Mouse (Mus musculus) liver, embryonic 14.5 days (tissue): ENCODE results near the gene Wnk2. TPM values are rescaled to one million over a fixed set of nuclear protein-coding genes. Genes with fewer than 3 reads are reported as not detected.

Experiments
- ATAC-seq: fragments of 200-750 bp; cut with Nextera tagmentation; 2 replicates; pipeline ENCODE4 v1.8.0; 2017; ENCODE audit warnings: moderate number of reproducible peaks, mild to moderate bottlenecking, moderate library complexity; ENCODE audit not compliant: insufficient read depth
- DNase-seq, 3 experiments: peaks; one replicate each; pipeline ENCODE4 v3.0.0-alpha.2; 2012 to 2013; ENCODE audit warnings: low read depth in 3 of 3, low spot score in 3 of 3
- H3K27ac ChIP-seq: fragments of 300-500 bp; sonication (generic); 2 replicates; pipeline ENCODE4 v1.5.1; 2014; ENCODE audit warnings: moderate library complexity, mild to moderate bottlenecking, control low read depth, inconsistent platforms
- H3K27me3 ChIP-seq: fragments of 300-500 bp; sonication (generic); 2 replicates; pipeline ENCODE4 v1.6.1; 2014; ENCODE audit warnings: mild to moderate bottlenecking, low read length, moderate library complexity; ENCODE audit not compliant: control insufficient read depth, insufficient read depth
- H3K36me3 ChIP-seq: fragments of 300-500 bp; sonication (generic); replicated peaks from 2 replicates; pipeline ENCODE4 v1.6.1; 2014; ENCODE audit warnings: low read depth; ENCODE audit not compliant: control insufficient read depth, insufficient read depth
- H3K4me1 ChIP-seq, 2 experiments: fragments of 200-500 bp in 1 of 2; fragments of 300-500 bp in 1 of 2; sonication (generic) in 1 of 2; replicated peaks; 2 replicates each; pipeline ENCODE4 v1.6.1; 2012 to 2014; ENCODE audit warnings: antibody characterized with exemption in 1 of 2, inconsistent platforms in 1 of 2, low read length in 1 of 2; ENCODE audit not compliant: control insufficient read depth in 2 of 2, insufficient read depth in 2 of 2
- H3K4me2 ChIP-seq: fragments of 300-500 bp; sonication (generic); 2 replicates; pipeline ENCODE4 v1.6.1; 2014; ENCODE audit warnings: low read depth, mild to moderate bottlenecking, control low read depth, moderate library complexity
- H3K4me3 ChIP-seq, 2 experiments: fragments of 200-500 bp in 1 of 2; fragments of 300-500 bp in 1 of 2; sonication (generic) in 1 of 2; 2 replicates each; pipeline ENCODE4 v1.5.1; 2012 to 2014; ENCODE audit warnings: low read depth in 2 of 2, low read length in 2 of 2, mild to moderate bottlenecking in 2 of 2, control low read depth in 1 of 2, inconsistent platforms in 1 of 2, moderate library complexity in 1 of 2; ENCODE audit not compliant: insufficient read depth in 1 of 2
- H3K9ac ChIP-seq: fragments of 300-500 bp; sonication (generic); replicated peaks from 2 replicates; pipeline ENCODE4 v1.6.1; 2014; ENCODE audit warnings: mild to moderate bottlenecking, control low read depth, moderate library complexity
- H3K9me3 ChIP-seq: fragments of 300-500 bp; sonication (generic); 2 replicates; pipeline ENCODE4 v1.6.1; 2016; ENCODE audit warnings: low read length, mixed read lengths; ENCODE audit not compliant: control insufficient read depth
- CTCF ChIP-seq: IDR thresholded peaks from 2 replicates; pipeline ENCODE4 v1.5.1; 2016; ENCODE audit warnings: antibody characterized with exemption, low read depth, control low read depth
- EP300 ChIP-seq: IDR thresholded peaks from 2 replicates; pipeline ENCODE4 v1.6.1; 2016; ENCODE audit warnings: antibody characterized with exemption, low read depth
- WGBS: fragments of 180-500 bp; shearing (Covaris S2); extraction: QIAGEN DNeasy Blood & Tissue Kit; methylation state at CpG from one replicate; pipeline ENCODE4 v1.1.7; 2014; ENCODE audit not compliant: insufficient replicate concordance; 5-methylcytosine and 5-hydroxymethylcytosine counted together
- polyA plus RNA-seq, 2 experiments: library from polyadenylated mRNA; depleted of rRNA in 1 of 2; stranded (reverse) in 1 of 2; unstranded in 1 of 2; fragments of >200 nt; fragmentation: Nextera tagmentation in 1 of 2; extraction: Ambion mirVana in 1 of 2; gene quantifications; 2 replicates each; pipeline versions ENCODE4 v1.2.1 to v1.2.3; 2012 to 2014

The Wnk2 gene
- polyA plus RNA-seq, 2 experiments = 0.05 to 0.13 TPM

DNA sequence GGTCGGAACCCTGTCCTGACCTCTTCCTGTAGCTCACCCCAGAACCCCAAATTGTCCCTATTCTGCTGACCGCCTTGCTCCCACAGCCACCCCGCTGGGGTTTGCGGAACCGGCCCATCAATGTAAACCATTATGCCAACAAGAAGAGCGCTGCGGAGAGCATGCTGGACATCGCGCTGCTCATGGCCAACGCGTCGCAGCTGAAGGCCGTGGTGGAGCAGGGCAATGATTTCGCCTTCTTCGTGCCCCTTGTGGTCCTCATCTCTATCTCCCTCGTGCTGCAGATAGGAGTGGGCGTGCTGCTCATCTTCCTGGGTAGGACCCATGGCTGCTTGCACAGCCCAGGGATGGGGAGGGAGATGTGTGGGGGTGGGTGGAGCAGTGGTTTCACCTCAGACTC lies 45.8 kb upstream of the Wnk2 start:
- no peak overlapping the region for H3K4me3 ChIP-seq
- H3K4me2 ChIP-seq = no peak overlapping the region
- WGBS = 74% methylated on average over 17 of the region's 17 CpGs
- no peaks in the 10 kb centered on the region for H3K9me3 ChIP-seq
- ATAC-seq (no peak), DNase-seq (no peak)
- no peak overlapping the region for H3K9ac ChIP-seq
- no peaks in the 10 kb centered on the region for H3K36me3 ChIP-seq
- TF ChIP-seq CTCF = no peak
- no peak for TF ChIP-seq EP300
- no peaks in the 10 kb centered on the region for H3K27me3 ChIP-seq
- no peak overlapping the region for H3K27ac ChIP-seq
- H3K4me1 ChIP-seq = peaks cover 3 to 24% of the 10 kb centered on the region in 2 experiments

DNA sequence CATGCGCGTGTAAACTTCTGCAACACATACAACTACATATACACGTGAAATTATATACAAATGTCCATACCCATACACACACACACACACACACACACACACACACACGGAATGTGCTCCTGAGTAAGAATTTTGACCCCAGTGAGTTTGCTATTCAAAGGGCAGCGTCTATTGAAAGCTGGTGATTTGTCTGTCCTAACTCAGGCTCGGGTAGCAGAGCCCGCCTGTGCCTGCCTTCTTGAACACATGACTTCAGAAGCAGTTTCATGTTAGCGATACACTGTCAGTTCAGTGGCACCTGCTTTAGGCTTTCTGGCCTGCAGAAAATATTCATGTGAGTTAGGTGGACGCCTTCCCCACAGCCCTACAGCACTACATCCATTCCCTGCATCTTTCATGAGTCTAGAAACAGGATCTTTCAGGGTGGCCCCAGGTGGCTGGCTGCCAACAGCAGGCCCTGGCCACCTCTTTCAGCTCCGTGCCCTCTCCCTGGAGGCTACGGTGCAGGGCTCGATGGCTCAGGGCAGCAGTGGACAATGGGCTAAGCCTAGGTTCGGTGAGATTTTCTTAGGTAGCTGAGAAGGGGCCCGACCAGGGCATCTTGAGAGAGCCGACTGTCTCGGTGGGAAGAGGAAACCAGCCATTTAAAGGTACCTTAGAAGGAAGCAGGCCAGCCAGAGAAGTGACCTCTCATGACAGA lies 44.5 kb upstream of the Wnk2 start:
- H3K27me3 ChIP-seq = no peaks in the 10 kb centered on the region
- TF ChIP-seq EP300 = no peak
- TF ChIP-seq CTCF = no peak
- no peak for DNase-seq
- no peaks in the 10 kb centered on the region for H3K9me3 ChIP-seq
- WGBS = 61% methylated on average over 16 of the region's 16 CpGs
- ATAC-seq = no peak
- no peak overlapping the region for H3K4me2 ChIP-seq
- no peak overlapping the region for H3K4me3 ChIP-seq
- peaks cover 3 to 30% of the 10 kb centered on the region in 2 experiments for H3K4me1 ChIP-seq
- H3K36me3 ChIP-seq = no peaks in the 10 kb centered on the region
- no peak overlapping the region for H3K9ac ChIP-seq
- no peak overlapping the region for H3K27ac ChIP-seq

DNA sequence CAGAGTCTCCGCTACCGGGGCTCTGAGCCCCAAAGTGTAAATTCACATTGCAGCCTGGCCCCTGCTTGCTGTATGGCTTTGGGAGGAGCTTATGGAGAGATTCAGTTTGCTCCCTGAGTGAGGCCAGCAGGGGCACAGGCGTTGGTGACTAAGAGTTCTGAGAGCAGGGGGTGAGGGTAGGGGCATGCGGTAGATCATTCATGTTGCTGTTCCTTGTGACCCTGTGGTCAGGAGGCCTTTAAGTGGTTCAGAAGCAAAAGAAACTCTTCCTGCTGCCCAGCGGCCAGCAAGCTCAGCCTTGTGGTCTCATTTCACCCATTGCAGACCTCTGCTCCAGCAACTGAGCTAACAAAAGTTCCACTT lies 43.8 kb upstream of the Wnk2 start:
- Histone ChIP-seq H3K4me3 (no peak overlapping the region), H3K9me3 (no peaks in the 10 kb centered on the region), H3K4me1 (peaks cover 8 to 35% of the 10 kb centered on the region in 2 experiments), H3K36me3 (no peaks in the 10 kb centered on the region), H3K27ac (no peak overlapping the region), H3K27me3 (no peaks in the 10 kb centered on the region), H3K9ac (no peak overlapping the region), H3K4me2 (no peak overlapping the region)
- WGBS = 30% methylated on average over 5 of the region's 5 CpGs
- no peak for ATAC-seq
- no peak for TF ChIP-seq EP300
- no peak for TF ChIP-seq CTCF
- DNase-seq = no peak

DNA sequence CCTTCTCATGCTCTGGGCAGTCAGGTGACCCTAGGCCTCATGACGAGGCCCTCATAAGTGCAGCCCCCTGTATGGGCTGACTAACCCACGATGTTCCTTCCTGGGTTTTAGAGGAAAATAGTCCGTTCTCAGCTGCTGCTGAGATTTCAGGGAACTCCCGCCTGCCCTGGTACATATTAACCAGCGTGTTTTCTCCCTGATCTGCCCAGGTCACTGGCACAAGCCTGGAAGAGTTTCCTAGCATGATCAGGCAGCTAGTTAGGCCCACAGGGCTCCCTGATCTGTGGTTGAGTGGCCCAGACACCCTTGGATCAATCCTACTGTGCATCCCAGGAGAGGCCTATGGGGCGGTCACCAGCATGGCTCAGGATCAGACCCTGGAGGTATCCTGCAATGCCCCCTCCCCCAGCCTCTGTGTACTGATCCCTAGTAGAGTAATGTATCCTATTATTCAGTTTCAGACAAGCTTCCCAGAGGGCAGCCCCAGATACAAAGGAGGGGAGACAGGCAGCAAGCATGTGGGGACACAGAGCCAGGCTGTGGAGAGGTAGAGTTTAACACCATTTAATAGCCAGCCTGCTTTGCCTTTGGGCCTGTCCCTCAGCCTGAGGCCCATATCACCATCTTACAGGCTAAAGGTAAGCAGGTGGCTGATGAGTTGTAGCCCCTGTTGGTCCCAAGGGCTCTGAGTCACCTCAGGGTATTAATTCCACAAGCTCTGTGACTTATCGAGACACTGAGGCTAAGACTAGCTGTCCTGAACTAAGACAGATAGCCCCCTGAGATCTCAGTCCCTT lies 43.3 kb upstream of the Wnk2 start:
- WGBS = 46% methylated on average over 7 of the region's 7 CpGs
- H3K27ac ChIP-seq = no peak overlapping the region
- H3K27me3 ChIP-seq = no peaks in the 10 kb centered on the region
- H3K4me1 ChIP-seq = peaks cover 8 to 37% of the 10 kb centered on the region in 2 experiments
- ATAC-seq (no peak), DNase-seq (no peak)
- peak overlapping the region; percentile 14; the same call in 1 of the 2 replicates for H3K4me2 ChIP-seq
- no peaks in the 10 kb centered on the region for H3K9me3 ChIP-seq
- no peak overlapping the region for H3K4me3 ChIP-seq
- TF ChIP-seq EP300 = no peak
- no peak for TF ChIP-seq CTCF
- no peak overlapping the region for H3K9ac ChIP-seq
- no peaks in the 10 kb centered on the region for H3K36me3 ChIP-seq
